Mouse (Mus musculus): ENCODE measurements around the gene Nolc1. TPM values are rescaled to one million over a fixed set of nuclear protein-coding genes. Genes with fewer than 3 reads are reported as not detected.
"Not testable (repeated sequence)": the region's sequence is repeated elsewhere in the genome, so short reads cannot be mapped to it uniquely, and the experiment has no call there.

Gene Nolc1
- total and polyA plus RNA-seq, 3 experiments, result 116 to 153 (median 147) TPM

DNA sequence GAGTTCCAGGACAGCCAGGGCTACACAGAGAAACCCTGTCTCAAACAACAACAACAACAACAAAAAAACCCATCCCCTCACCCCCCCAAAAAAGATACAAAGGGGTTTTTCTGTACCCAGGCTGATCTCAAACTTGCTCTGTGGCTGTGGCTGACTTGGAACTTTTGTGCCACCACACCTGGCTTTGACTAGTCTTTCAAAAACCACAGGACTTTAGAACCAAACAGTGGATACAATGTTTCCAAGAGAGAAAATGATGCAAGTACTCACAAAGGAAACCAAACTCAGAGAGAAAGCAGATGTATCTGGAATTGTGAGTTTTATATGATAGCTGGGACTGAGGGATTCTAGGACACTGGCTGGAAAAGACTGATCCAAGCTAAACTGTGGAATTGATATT lies 49.0 kb downstream of the Nolc1 start:
- DNase-seq (ENCODE audit: low spot score) (no peak), ATAC-seq (ENCODE audit: extremely low read depth, insufficient number of reproducible peaks, low FRiP score, poor library complexity, severe bottlenecking) (no peak)
- H3K9me3 ChIP-seq (replicated peaks), result no peaks in the 10 kb centered on the region
- H3K27me3 ChIP-seq (ENCODE audit: insufficient read depth, low read length), result peaks cover 5% of the 10 kb centered on the region
- H3K36me3 ChIP-seq (replicated peaks), result no peaks in the 10 kb centered on the region
- H3K4me1 ChIP-seq (ENCODE audit: insufficient read depth, low read depth, low read length), result no peaks in the 10 kb centered on the region
- H3K4me3 ChIP-seq (ENCODE audit: low read depth, low read length), result no peak overlapping the region
- TF ChIP-seq GATA2 (IDR thresholded peaks at IDR 0.05; ENCODE audit: borderline replicate concordance, low read depth, low read length) (no peak), TAL1 (conservative IDR thresholded peaks at IDR 0.05; ENCODE audit: low read depth, low read length) (no peak), CTCF (IDR thresholded peaks at IDR 0.05; ENCODE audit: low read depth, low read length) (no peak), GATA1 (IDR thresholded peaks at IDR 0.05; ENCODE audit: borderline replicate concordance, low read length) (no peak), POLR2AphosphoS5 (IDR thresholded peaks at IDR 0.05; ENCODE audit: insufficient replicate concordance, low read depth, low read length) (no peak)

DNA sequence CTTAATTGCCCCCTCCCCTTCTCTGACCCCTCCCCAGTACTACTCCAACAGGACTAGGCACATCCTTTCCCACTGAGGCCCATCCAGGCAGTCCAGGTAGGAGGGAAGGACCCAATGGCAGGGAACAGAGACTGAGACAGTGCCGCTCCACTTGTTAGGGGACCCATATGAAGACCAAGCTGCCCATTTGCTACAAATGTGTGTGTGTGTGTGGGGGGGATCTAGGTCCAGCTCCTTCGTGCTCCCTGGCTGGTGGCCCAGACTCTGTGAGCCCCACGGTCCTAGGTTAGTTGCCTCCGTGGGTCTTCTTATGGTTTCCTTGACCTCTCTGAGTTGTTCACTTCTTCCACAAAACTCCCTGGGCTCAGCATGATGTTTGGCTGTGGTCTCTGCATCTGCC lies 50.6 kb downstream of the Nolc1 start:
- ATAC-seq (ENCODE audit: extremely low read depth, insufficient number of reproducible peaks, low FRiP score, poor library complexity, severe bottlenecking) (no peak), DNase-seq (ENCODE audit: low spot score) (no peak)
- TF ChIP-seq CTCF (IDR thresholded peaks at IDR 0.05; ENCODE audit: low read depth, low read length) (no peak), POLR2AphosphoS5 (IDR thresholded peaks at IDR 0.05; ENCODE audit: insufficient replicate concordance, low read depth, low read length) (no peak), GATA2 (IDR thresholded peaks at IDR 0.05; ENCODE audit: borderline replicate concordance, low read depth, low read length) (no peak), TAL1 (conservative IDR thresholded peaks at IDR 0.05; ENCODE audit: low read depth, low read length) (no peak), GATA1 (IDR thresholded peaks at IDR 0.05; ENCODE audit: borderline replicate concordance, low read length) (no peak)
- no peaks in the 10 kb centered on the region for H3K36me3 ChIP-seq (replicated peaks)
- H3K9me3 ChIP-seq (replicated peaks), result no peaks in the 10 kb centered on the region
- peaks cover 5% of the 10 kb centered on the region for H3K27me3 ChIP-seq (ENCODE audit: insufficient read depth, low read length)
- no peaks in the 10 kb centered on the region for H3K4me1 ChIP-seq (ENCODE audit: insufficient read depth, low read depth, low read length)
- H3K4me3 ChIP-seq (ENCODE audit: low read depth, low read length), result no peak overlapping the region

DNA sequence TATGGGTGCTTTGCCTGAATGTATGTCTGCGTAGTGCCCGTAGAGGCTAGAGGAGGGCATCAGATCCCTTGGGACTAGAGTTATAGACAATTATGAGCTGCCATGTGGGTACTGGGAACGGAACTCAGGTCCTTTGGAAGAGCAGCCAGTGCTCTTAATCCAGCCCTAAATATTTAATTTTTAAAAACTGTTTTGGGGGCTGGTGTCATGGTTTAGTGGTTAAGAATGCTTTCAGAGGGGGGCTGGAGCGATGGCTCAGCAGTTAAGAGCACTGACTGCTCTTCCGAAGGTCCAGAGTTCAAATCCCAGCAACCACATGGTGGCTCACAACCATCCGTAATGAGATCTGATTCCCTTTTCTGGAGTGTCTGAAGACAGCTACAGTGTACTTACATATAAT lies 54.1 kb downstream of the Nolc1 start:
- not testable (repeated sequence) for ATAC-seq (ENCODE audit: extremely low read depth, insufficient number of reproducible peaks, low FRiP score, poor library complexity, severe bottlenecking); H3K36me3 ChIP-seq (replicated peaks); H3K9me3 ChIP-seq (replicated peaks); H3K4me3 ChIP-seq (ENCODE audit: low read depth, low read length); H3K4me1 ChIP-seq (ENCODE audit: insufficient read depth, low read depth, low read length); DNase-seq (ENCODE audit: low spot score)
- peaks cover 26% of the 10 kb centered on the region for H3K27me3 ChIP-seq (ENCODE audit: insufficient read depth, low read length)

DNA sequence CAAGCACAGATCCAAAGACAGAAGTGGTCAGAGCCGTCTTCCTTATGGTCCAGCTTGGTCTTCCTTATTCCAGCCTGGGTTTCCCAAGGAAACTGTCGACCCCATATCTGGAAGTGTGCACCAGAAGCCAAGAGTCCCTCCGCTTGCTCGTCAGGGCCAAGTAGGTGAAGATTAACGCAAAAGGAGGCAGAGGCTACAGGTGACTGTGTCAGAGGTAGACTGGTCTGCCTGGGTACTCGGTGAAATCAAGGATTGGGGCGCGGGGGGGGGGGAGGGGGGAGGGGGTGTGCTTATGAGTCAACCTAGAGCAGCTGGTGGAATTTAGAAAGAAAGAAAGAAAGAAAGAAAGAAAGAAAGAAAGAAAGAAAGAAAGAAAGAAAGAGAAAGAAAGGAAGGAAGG lies 55.6 kb downstream of the Nolc1 start:
- TF ChIP-seq CTCF (IDR thresholded peaks at IDR 0.05; ENCODE audit: low read depth, low read length), result no peak
- TF ChIP-seq TAL1 (conservative IDR thresholded peaks at IDR 0.05; ENCODE audit: low read depth, low read length), result no peak
- no peak for TF ChIP-seq GATA1 (IDR thresholded peaks at IDR 0.05; ENCODE audit: borderline replicate concordance, low read length)
- TF ChIP-seq GATA2 (IDR thresholded peaks at IDR 0.05; ENCODE audit: borderline replicate concordance, low read depth, low read length), result no peak
- no peak for TF ChIP-seq POLR2AphosphoS5 (IDR thresholded peaks at IDR 0.05; ENCODE audit: insufficient replicate concordance, low read depth, low read length)
- Histone ChIP-seq H3K36me3 (replicated peaks) (no peaks in the 10 kb centered on the region), H3K4me1 (ENCODE audit: insufficient read depth, low read depth, low read length) (peaks cover 8% of the 10 kb centered on the region), H3K27me3 (ENCODE audit: insufficient read depth, low read length) (peaks cover 37% of the 10 kb centered on the region), H3K9me3 (replicated peaks) (peaks cover 4% of the 10 kb centered on the region), H3K4me3 (ENCODE audit: low read depth, low read length) (no peak overlapping the region)
- DNase-seq (ENCODE audit: low spot score) (no peak), ATAC-seq (ENCODE audit: extremely low read depth, insufficient number of reproducible peaks, low FRiP score, poor library complexity, severe bottlenecking) (no peak)

DNA sequence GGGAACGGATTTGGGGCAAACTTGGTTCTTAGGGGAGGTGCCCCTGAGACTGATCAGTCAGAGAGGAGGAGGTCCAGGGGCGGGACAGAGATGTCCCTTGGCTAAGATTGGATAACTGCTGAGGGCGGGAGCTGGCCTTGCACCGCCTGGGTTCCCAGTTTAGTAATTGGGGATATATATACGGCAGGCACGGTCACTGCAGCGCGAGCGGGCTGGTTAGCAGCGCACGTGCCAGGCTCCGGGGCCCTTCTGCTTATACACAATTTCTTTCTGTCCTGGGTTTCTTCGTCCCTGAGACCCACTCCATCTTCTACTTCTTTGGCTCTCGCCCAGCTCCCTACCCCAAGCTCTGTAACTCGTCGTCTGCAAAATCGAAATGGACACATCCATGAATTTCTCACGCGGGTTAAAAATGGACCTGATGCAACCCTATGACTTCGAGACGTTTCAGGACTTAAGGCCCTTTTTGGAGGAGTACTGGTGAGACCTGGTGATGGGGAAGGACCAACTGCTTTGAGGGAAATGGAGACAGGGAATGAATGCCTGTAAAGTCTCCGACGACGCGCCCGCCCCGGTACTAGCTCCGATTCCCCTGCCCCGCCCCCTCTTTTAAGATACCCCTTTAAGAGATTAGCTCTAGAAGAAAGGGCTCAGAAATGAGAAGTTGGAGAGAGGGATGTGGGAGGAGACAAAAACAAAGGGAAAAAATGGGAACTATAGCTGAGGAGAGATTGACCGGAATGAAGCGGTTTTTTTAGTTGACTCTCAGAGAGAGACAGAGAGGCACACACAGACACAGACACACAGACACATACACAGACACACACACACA lies 56.2 kb downstream of the Nolc1 start, which contains the start of gene Elovl3:
TSS of gene Elovl3 (plus strand) at position 204 of the 832 bp plus-strand sequence.
- Histone ChIP-seq H3K4me1 (ENCODE audit: insufficient read depth, low read depth, low read length) (peaks cover 14% of the 10 kb centered on the region), H3K4me3 (ENCODE audit: low read depth, low read length) (no peak within 1 kb of the TSS), H3K9me3 (replicated peaks) (peaks cover 10% of the 10 kb centered on the region), H3K27me3 (ENCODE audit: insufficient read depth, low read length) (peaks cover 44% of the 10 kb centered on the region), H3K36me3 (replicated peaks) (no peaks in the 10 kb centered on the region)
- ATAC-seq (ENCODE audit: extremely low read depth, insufficient number of reproducible peaks, low FRiP score, poor library complexity, severe bottlenecking), result no peak
- no peak for TF ChIP-seq POLR2AphosphoS5 (IDR thresholded peaks at IDR 0.05; ENCODE audit: insufficient replicate concordance, low read depth, low read length)
- no peak for TF ChIP-seq GATA1 (IDR thresholded peaks at IDR 0.05; ENCODE audit: borderline replicate concordance, low read length)
- no peak for TF ChIP-seq TAL1 (conservative IDR thresholded peaks at IDR 0.05; ENCODE audit: low read depth, low read length)
- TF ChIP-seq CTCF (IDR thresholded peaks at IDR 0.05; ENCODE audit: low read depth, low read length), result no peak
- TF ChIP-seq GATA2 (IDR thresholded peaks at IDR 0.05; ENCODE audit: borderline replicate concordance, low read depth, low read length), result no peak
- DNase-seq (ENCODE audit: low spot score), result no peak

DNA sequence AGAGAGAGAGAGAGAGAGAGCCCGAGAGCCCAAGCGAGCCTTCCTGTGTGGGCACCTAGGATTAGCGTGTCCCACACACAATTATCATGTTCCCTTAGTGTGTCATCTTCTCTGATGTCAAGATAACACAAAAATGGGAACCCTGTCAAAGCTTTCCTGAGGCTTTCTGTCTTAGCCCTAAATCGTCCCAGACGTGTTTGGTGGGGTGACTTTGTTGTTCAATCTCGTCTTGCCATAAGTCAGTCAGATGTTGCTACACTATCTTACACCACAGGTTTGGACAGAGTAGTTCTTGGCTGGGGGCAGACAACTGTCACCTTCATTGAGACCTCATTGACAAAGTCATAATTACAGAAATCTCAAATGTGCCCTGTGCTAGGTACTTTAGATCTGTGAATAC lies 56.9 kb downstream of the Nolc1 start:
- ATAC-seq (ENCODE audit: extremely low read depth, insufficient number of reproducible peaks, low FRiP score, poor library complexity, severe bottlenecking) (no peak), DNase-seq (ENCODE audit: low spot score) (no peak)
- no peaks in the 10 kb centered on the region for H3K36me3 ChIP-seq (replicated peaks)
- H3K27me3 ChIP-seq (ENCODE audit: insufficient read depth, low read length), result peaks cover 48% of the 10 kb centered on the region
- peaks cover 10% of the 10 kb centered on the region for H3K9me3 ChIP-seq (replicated peaks)
- H3K4me1 ChIP-seq (ENCODE audit: insufficient read depth, low read depth, low read length), result peaks cover 17% of the 10 kb centered on the region
- no peak for TF ChIP-seq TAL1 (conservative IDR thresholded peaks at IDR 0.05; ENCODE audit: low read depth, low read length)
- TF ChIP-seq GATA2 (IDR thresholded peaks at IDR 0.05; ENCODE audit: borderline replicate concordance, low read depth, low read length), result no peak
- no peak for TF ChIP-seq CTCF (IDR thresholded peaks at IDR 0.05; ENCODE audit: low read depth, low read length)
- no peak for TF ChIP-seq POLR2AphosphoS5 (IDR thresholded peaks at IDR 0.05; ENCODE audit: insufficient replicate concordance, low read depth, low read length)
- no peak for TF ChIP-seq GATA1 (IDR thresholded peaks at IDR 0.05; ENCODE audit: borderline replicate concordance, low read length)
- H3K4me3 ChIP-seq (ENCODE audit: low read depth, low read length), result no peak overlapping the region

Other genes starting within 250 kb of the Nolc1 start
- 13.0 and 22.0 TPM in 2 replicates for gene Armh3, start 77.4 kb upstream of the Nolc1 start, total RNA-seq (2014; fragmentation: Nextera tagmentation)
- 6.7 and 7.1 TPM in 2 replicates for gene Armh3, start 77.4 kb upstream of the Nolc1 start, total RNA-seq (2017)
- 1.6 and 1.9 TPM in 2 replicates for gene Armh3, start 77.4 kb upstream of the Nolc1 start, polyA plus RNA-seq (2012)
- 1.9 and 4.1 TPM in 2 replicates for gene Hps6, start 72.4 kb upstream of the Nolc1 start, total RNA-seq (2014; fragmentation: Nextera tagmentation)
- gene Hps6, start 72.4 kb upstream of the Nolc1 start, total RNA-seq (2017), result 7.6 and 8.0 TPM in 2 replicates
- gene Hps6, start 72.4 kb upstream of the Nolc1 start, polyA plus RNA-seq (2012), result 15.0 and 16.4 TPM in 2 replicates
- gene Pprc1, start 31.0 kb upstream of the Nolc1 start, total RNA-seq (2014; fragmentation: Nextera tagmentation), result 72.0 and 132 TPM in 2 replicates
- 9.8 and 11.8 TPM in 2 replicates for gene Pprc1, start 31.0 kb upstream of the Nolc1 start, total RNA-seq (2017)
- gene Pprc1, start 31.0 kb upstream of the Nolc1 start, polyA plus RNA-seq (2012), result 54.8 and 73.3 TPM in 2 replicates
- gene Ldb1, start 30.6 kb upstream of the Nolc1 start, total RNA-seq (2014; fragmentation: Nextera tagmentation), result 145 and 160 TPM in 2 replicates
- 68.6 and 76.6 TPM in 2 replicates for gene Ldb1, start 30.6 kb upstream of the Nolc1 start, total RNA-seq (2017)
- 405 and 501 TPM in 2 replicates for gene Ldb1, start 30.6 kb upstream of the Nolc1 start, polyA plus RNA-seq (2012)
- not detected in 2 replicates for gene Elovl3, start 56.0 kb downstream of the Nolc1 start, total RNA-seq (2014; fragmentation: Nextera tagmentation)
- gene Elovl3, start 56.0 kb downstream of the Nolc1 start, total RNA-seq (2017), result 0.06 TPM in 1 of 2 replicates, not detected in the other
- not detected in 2 replicates for gene Elovl3, start 56.0 kb downstream of the Nolc1 start, polyA plus RNA-seq (2012)
- gene Pitx3, start 72.5 kb downstream of the Nolc1 start, total RNA-seq (2014; fragmentation: Nextera tagmentation), result not detected in 2 replicates
- not detected in 2 replicates for gene Pitx3, start 72.5 kb downstream of the Nolc1 start, total RNA-seq (2017)
- gene Pitx3, start 72.5 kb downstream of the Nolc1 start, polyA plus RNA-seq (2012), result not detected in 2 replicates
- 111 and 133 TPM in 2 replicates for gene Gbf1, start 76.6 kb downstream of the Nolc1 start, total RNA-seq (2014; fragmentation: Nextera tagmentation)
- 25.7 and 33.4 TPM in 2 replicates for gene Gbf1, start 76.6 kb downstream of the Nolc1 start, total RNA-seq (2017)
- 292 and 312 TPM in 2 replicates for gene Gbf1, start 76.6 kb downstream of the Nolc1 start, polyA plus RNA-seq (2012)
- 11.3 and 12.6 TPM in 2 replicates for gene Nfkb2, start 228.5 kb downstream of the Nolc1 start, total RNA-seq (2014; fragmentation: Nextera tagmentation)
- gene Nfkb2, start 228.5 kb downstream of the Nolc1 start, total RNA-seq (2017), result 9.7 and 12.5 TPM in 2 replicates
- gene Nfkb2, start 228.5 kb downstream of the Nolc1 start, polyA plus RNA-seq (2012), result 40.4 and 40.8 TPM in 2 replicates